Mouse (Mus musculus): Measurements from ENCODE around the gene Tpbg.

GRCm38 (mm10) chr9:85844647-85844983, 2.4 kb downstream of the Tpbg start:
- no peak for TF ChIP-seq CTCF (IDR thresholded peaks at IDR 0.05; ENCODE audit: insufficient read depth, low read depth, low read length)
- no peak for TF ChIP-seq POLR2A (IDR thresholded peaks at IDR 0.05; ENCODE audit: insufficient read depth, low read depth, low read length)
